Mouse (Mus musculus) lung, adult 2 months (tissue): Measurements from ENCODE around the gene Gnl2. TPM values are rescaled to one million over a fixed set of nuclear protein-coding genes. Genes with fewer than 3 reads are reported as not detected.

Experiments used
- DNase-seq: peaks from one replicate; pipeline ENCODE4 v3.0.0; 2022
- H3K4me1 ChIP-seq: fragments of 200-500 bp; 2 replicates; pipeline ENCODE4 v1.6.1; 2011; ENCODE audit warnings: low read length; ENCODE audit not compliant: control insufficient read depth, insufficient read depth
- H3K4me3 ChIP-seq: fragments of 200-500 bp; replicated peaks from 2 replicates; pipeline ENCODE3; 2011; ENCODE audit warnings: low read depth, mild to moderate bottlenecking, control low read depth, low read length; ENCODE audit errors: extremely low read depth
- CTCF ChIP-seq: fragments of 200-500 bp; IDR thresholded peaks from 2 replicates; pipeline ENCODE4 v1.5.1; 2011; ENCODE audit warnings: mild to moderate bottlenecking, low read length, control low read depth; ENCODE audit not compliant: insufficient read depth
- POLR2A ChIP-seq: fragments of 200-500 bp; IDR thresholded peaks from 2 replicates; pipeline ENCODE4 v1.6.1; 2011; ENCODE audit warnings: low read depth, mild to moderate bottlenecking, control low read depth, low read length, borderline replicate concordance; ENCODE audit errors: extremely low read depth
- WGBS: fragments of 180-500 bp; shearing (Covaris S2); methylation state at CpG from one replicate; pipeline ENCODE4 v1.1.7; 2018; 5-methylcytosine and 5-hydroxymethylcytosine counted together
- polyA plus RNA-seq: library from polyadenylated mRNA; depleted of rRNA; stranded (reverse); fragments of >200 nt; gene quantifications from 2 replicates; pipeline ENCODE4 v1.2.3, GENCODE M21; 2012

The Gnl2 gene
- polyA plus RNA-seq, 1 experiment, result 21.5 TPM

GRCm38 (mm10) chr4:125034341-125034740 lies 18.0 kb downstream of the Gnl2 start:
- DNase-seq, result no peak
- no peak overlapping the region for H3K4me3 ChIP-seq
- peaks cover 4% of the 10 kb centered on the region; the same call in 1 of the 2 replicates for H3K4me1 ChIP-seq
- WGBS, result 73% methylated on average over 4 of the region's 4 CpGs
- no peak for TF ChIP-seq CTCF
- no peak for TF ChIP-seq POLR2A

GRCm38 (mm10) chr4:125044454-125044853 lies 28.1 kb downstream of the Gnl2 start:
- H3K4me3 ChIP-seq, result no peak overlapping the region

GRCm38 (mm10) chr4:125055385-125055784 lies 39.0 kb downstream of the Gnl2 start:
- no peak for TF ChIP-seq POLR2A
- no peak for TF ChIP-seq CTCF
- Histone ChIP-seq H3K4me1 (no peaks in the 10 kb centered on the region), H3K4me3 (no peak overlapping the region)
- WGBS, result 79% methylated on average over 9 of the region's 9 CpGs
- DNase-seq, result no peak

More at GRCm38 (mm10) chr4:125044454-125044853, 28.1 kb downstream of the Gnl2 start:
- H3K4me1 ChIP-seq, result no peaks in the 10 kb centered on the region
- no peak for TF ChIP-seq POLR2A
- TF ChIP-seq CTCF, result no peak
- WGBS, result 73% methylated on average over 7 of the region's 7 CpGs
- DNase-seq, result no peak

- TF ChIP-seq POLR2A, result no peak
- 86% methylated on average over 4 of the region's 4 CpGs for WGBS
These were observed 40.1 kb downstream of the Gnl2 start for GRCm38 (mm10) chr4:125056476-125056875.

GRCm38 (mm10) chr4:125057273-125057672 lies 40.9 kb downstream of the Gnl2 start:
- 38% methylated on average over 3 of the region's 3 CpGs for WGBS
- Histone ChIP-seq H3K4me1 (no peaks in the 10 kb centered on the region), H3K4me3 (no peak overlapping the region)
- DNase-seq, result no peak
- TF ChIP-seq CTCF (no peak), POLR2A (no peak)

More at GRCm38 (mm10) chr4:125056476-125056875, 40.1 kb downstream of the Gnl2 start:
- Histone ChIP-seq H3K4me1 (no peaks in the 10 kb centered on the region), H3K4me3 (no peak overlapping the region)
- DNase-seq, result no peak

- Histone ChIP-seq H3K4me3 (no peak overlapping the region), H3K4me1 (no peaks in the 10 kb centered on the region)
- no peak for DNase-seq
- 52% methylated on average over 5 of the region's 5 CpGs for WGBS
- TF ChIP-seq POLR2A (no peak), CTCF (no peak)
These were observed 41.6 kb downstream of the Gnl2 start for GRCm38 (mm10) chr4:125058033-125058432.

GRCm38 (mm10) chr4:125059025-125059424 lies 42.6 kb downstream of the Gnl2 start:
- 6% methylated on average over 8 of the region's 8 CpGs for WGBS

GRCm38 (mm10) chr4:125063829-125064228 lies 47.4 kb downstream of the Gnl2 start:
- no peak overlapping the region for H3K4me3 ChIP-seq
- no peak for TF ChIP-seq POLR2A
- no peak for TF ChIP-seq CTCF
- no peak for DNase-seq
- H3K4me1 ChIP-seq, result 0 out of 2 replicates have a peak, but pooled peaks cover 4% of the 10 kb centered on the region
- 60% methylated on average over 8 of the region's 8 CpGs for WGBS

More at GRCm38 (mm10) chr4:125059025-125059424, 42.6 kb downstream of the Gnl2 start:
- peak; percentile 91 for TF ChIP-seq CTCF
- no peak for TF ChIP-seq POLR2A
- no peaks in the 10 kb centered on the region for H3K4me1 ChIP-seq
- DNase-seq, result peak; percentile 51
- H3K4me3 ChIP-seq, result no peak overlapping the region

- 2% methylated on average over 26 of the region's 26 CpGs for WGBS
- Histone ChIP-seq H3K4me3 (peak within 1 kb of the TSS; percentile 69), H3K4me1 (0 out of 2 replicates have a peak, but pooled peaks cover 4% of the 10 kb centered on the region)
- TF ChIP-seq POLR2A (no peak), CTCF (no peak)
- peak; percentile 60 for DNase-seq
These were observed 49.3 kb downstream of the Gnl2 start, which contains the start of gene Dnali1 for GRCm38 (mm10) chr4:125065517-125066307. Dnali1 (minus strand) TSS chr4:125065703.

GRCm38 (mm10) chr4:125066490-125067370 lies 50.3 kb downstream of the Gnl2 start, which contains the start of gene Snip1:
Snip1 (plus strand) TSS chr4:125066672.
- Histone ChIP-seq H3K4me1 (0 out of 2 replicates have a peak, but pooled peaks cover 4% of the 10 kb centered on the region), H3K4me3 (peak within 1 kb of the TSS; percentile 69)
- DNase-seq, result peak; percentile 97
- peak; percentile 90 for TF ChIP-seq POLR2A
- no peak for TF ChIP-seq CTCF
- 1% methylated on average over 78 of the region's 78 CpGs for WGBS
